Mouse (Mus musculus): ENCODE measurements around the gene Rerg. TPM values are rescaled to one million over a fixed set of nuclear protein-coding genes. Genes with fewer than 3 reads are reported as not detected.

The Rerg gene
- not detected for polyA plus RNA-seq (2017; shearing (Covaris generic))

GRCm38 (mm10) chr6:137170226-137170625, at the start of gene Rerg:
Gene Rerg (minus strand): TSS chr6:137170497.
- no peak for ATAC-seq

GRCm38 (mm10) chr6:137217841-137218463, 47.7 kb upstream of the Rerg start:
- no peak for ATAC-seq

- no peak for ATAC-seq
Observed at GRCm38 (mm10) chr6:137211441-137211840, 41.1 kb upstream of the Rerg start.

GRCm38 (mm10) chr6:137210991-137211390, 40.7 kb upstream of the Rerg start:
- ATAC-seq: no peak

- ATAC-seq: no peak
Observed at GRCm38 (mm10) chr6:137209992-137210391, 39.7 kb upstream of the Rerg start.

- no peak for ATAC-seq
Observed at GRCm38 (mm10) chr6:137207126-137207525, 36.8 kb upstream of the Rerg start.

- no peak for ATAC-seq
Observed at GRCm38 (mm10) chr6:137205662-137206400, 35.5 kb upstream of the Rerg start.

- ATAC-seq: no peak
Observed at GRCm38 (mm10) chr6:137202661-137203060, 32.4 kb upstream of the Rerg start.

GRCm38 (mm10) chr6:137201578-137201977, 31.3 kb upstream of the Rerg start:
- ATAC-seq: no peak

GRCm38 (mm10) chr6:137201166-137201565, 30.9 kb upstream of the Rerg start:
- ATAC-seq: no peak

- no peak for ATAC-seq
Observed at GRCm38 (mm10) chr6:137192063-137192462, 21.8 kb upstream of the Rerg start.

GRCm38 (mm10) chr6:137191026-137191425, 20.7 kb upstream of the Rerg start:
- ATAC-seq: no peak

- no peak for ATAC-seq
Observed at GRCm38 (mm10) chr6:137190577-137190976, 20.3 kb upstream of the Rerg start.

GRCm38 (mm10) chr6:137188375-137188926, 18.2 kb upstream of the Rerg start:
- no peak for ATAC-seq

- ATAC-seq: no peak
Observed at GRCm38 (mm10) chr6:137187426-137187825, 17.1 kb upstream of the Rerg start.

- ATAC-seq: no peak
Observed at GRCm38 (mm10) chr6:137180636-137181035, 10.3 kb upstream of the Rerg start.

GRCm38 (mm10) chr6:137180115-137180514, 9.8 kb upstream of the Rerg start:
- ATAC-seq: no peak

- ATAC-seq: no peak
Observed at GRCm38 (mm10) chr6:137179026-137179425, 8.7 kb upstream of the Rerg start.

- no peak for ATAC-seq
Observed at GRCm38 (mm10) chr6:137170646-137171045, 349 bp upstream of the Rerg start.

- no peak for ATAC-seq
Observed at GRCm38 (mm10) chr6:137169171-137169968, 927 bp downstream of the Rerg start.

GRCm38 (mm10) chr6:137166843-137167242, 3.5 kb downstream of the Rerg start:
- ATAC-seq: no peak

- ATAC-seq: no peak
Observed at GRCm38 (mm10) chr6:137163571-137163970, 6.7 kb downstream of the Rerg start.

- ATAC-seq: no peak
Observed at GRCm38 (mm10) chr6:137163061-137163460, 7.2 kb downstream of the Rerg start.

All from CD4-positive, CD25-positive, alpha-beta regulatory T cell, adult 4 months (primary cell).